ENCODE assay signal across 9 mouse cellular contexts in genomic region chr5:137738516-137738915, GRCm38 (mm10). TPM values are rescaled to one million over a fixed set of nuclear protein-coding genes. Genes with fewer than 3 reads are reported as not detected.
A peak's percentile ranks its signal among the peaks of the same experiment; 100 is the strongest.
DNase-seq lines count a peak whose midpoint lies in the region; ATAC-seq and TF ChIP-seq lines count a peak whose summit lies in the region.
"Had no signal": no experiment of that assay in that cellular context is flagged by ENCODE, and none has a peak within 500 bp of the region (broad histone marks: within the 10 kb centered on the region; RNA-seq: fewer than 3 reads in every experiment).

No protein-coding gene starts in this region.

- H3K36me3 ChIP-seq in limb, embryonic 12.5 days, result peaks cover 39% of the 10 kb centered on the region
- H3K36me3 ChIP-seq in limb, embryonic 10.5 days, result peaks cover 40% of the 10 kb centered on the region
- peaks cover 29% of the 10 kb centered on the region for H3K36me3 ChIP-seq in hindbrain, embryonic 12.5 days

- no peak overlapping the region for H3K9ac ChIP-seq in limb, embryonic 12.5 days (replicated peaks)
- peak overlapping the region; percentile 93 for H3K9ac ChIP-seq in hindbrain, embryonic 12.5 days
- H3K9ac ChIP-seq: limb, embryonic 15.5 days had no signal

- ATAC-seq in limb, embryonic 12.5 days (ENCODE audit: insufficient number of reproducible peaks, insufficient read depth, low FRiP score, low TSS enrichment, low read depth), result no peak
- no peak for ATAC-seq in hindbrain, embryonic 12.5 days (ENCODE audit: low FRiP score)

- no peaks in the 10 kb centered on the region for H3K9me3 ChIP-seq in limb, embryonic 12.5 days
- H3K9me3 ChIP-seq in limb, embryonic 10.5 days (replicated peaks), result no peaks in the 10 kb centered on the region
- no peaks in the 10 kb centered on the region for H3K9me3 ChIP-seq in hindbrain, embryonic 12.5 days (replicated peaks)
- H3K9me3 ChIP-seq: limb, embryonic 15.5 days had no signal

- WGBS in limb, embryonic 12.5 days, result 62% methylated on average over 5 of the region's 5 CpGs
- WGBS in limb, embryonic 10.5 days, result 58% methylated on average over 5 of the region's 5 CpGs
- 48% methylated on average over 5 of the region's 5 CpGs for WGBS in hindbrain, embryonic 12.5 days
- 20% methylated on average over 5 of the region's 5 CpGs for WGBS in olfactory bulb, adult 2 months

- H3K4me3 ChIP-seq in limb, embryonic 12.5 days (replicated peaks), result no peak overlapping the region
- H3K4me3 ChIP-seq in limb, embryonic 10.5 days, result no peak overlapping the region
- peak overlapping the region; percentile 78; the same call in 1 of the 2 replicates for H3K4me3 ChIP-seq in hindbrain, embryonic 12.5 days
- H3K4me3 ChIP-seq in olfactory bulb, adult 2 months (ENCODE audit: insufficient read depth, low read depth, low read length), result no peak overlapping the region
- H3K4me3 ChIP-seq: limb, embryonic 15.5 days had no signal

- H3K4me1 ChIP-seq in limb, embryonic 12.5 days (replicated peaks), result peaks cover 51% of the 10 kb centered on the region
- H3K4me1 ChIP-seq in limb, embryonic 10.5 days, result peaks cover 66% of the 10 kb centered on the region
- H3K4me1 ChIP-seq in hindbrain, embryonic 12.5 days, result peaks cover 62% of the 10 kb centered on the region
- H3K4me1 ChIP-seq in olfactory bulb, adult 2 months (ENCODE audit: control insufficient read depth, insufficient read depth, low read length), result peaks cover 54% of the 10 kb centered on the region

- H3K27me3 ChIP-seq in limb, embryonic 12.5 days, result no peaks in the 10 kb centered on the region
- H3K27me3 ChIP-seq in limb, embryonic 10.5 days (ENCODE audit: low read depth, poor library complexity, severe bottlenecking), result no peaks in the 10 kb centered on the region
- no peaks in the 10 kb centered on the region for H3K27me3 ChIP-seq in hindbrain, embryonic 12.5 days
- H3K27me3 ChIP-seq: limb, embryonic 15.5 days had no signal

- H3K4me2 ChIP-seq in limb, embryonic 12.5 days, result peak overlapping the region; percentile 91; the same call in 1 of the 2 replicates
- peak overlapping the region; percentile 91 for H3K4me2 ChIP-seq in hindbrain, embryonic 12.5 days (replicated peaks)
- H3K4me2 ChIP-seq: limb, embryonic 15.5 days had no signal

- TF ChIP-seq CTCF in brain, embryonic 14.5 days (IDR thresholded peaks at IDR 0.05; ENCODE audit: borderline replicate concordance, extremely low read depth, insufficient read depth, insufficient read length), result peak; percentile 55
- 0 out of 2 replicates have a peak, but pooled peaks have one; percentile 25 for TF ChIP-seq CTCF in olfactory bulb, adult 2 months (IDR thresholded peaks at IDR 0.05; ENCODE audit: insufficient read depth, low read depth, low read length)

- no peak overlapping the region for H3K27ac ChIP-seq in limb, embryonic 12.5 days
- no peak overlapping the region for H3K27ac ChIP-seq in limb, embryonic 10.5 days
- peak overlapping the region; percentile 86 for H3K27ac ChIP-seq in hindbrain, embryonic 12.5 days
- H3K27ac ChIP-seq in olfactory bulb, adult 2 months (ENCODE audit: insufficient read depth, low read depth, low read length), result no peak overlapping the region

- TF ChIP-seq POLR2A in brain, embryonic 14.5 days (IDR thresholded peaks at IDR 0.05; ENCODE audit: borderline replicate concordance, extremely low read depth, insufficient read depth, insufficient read length, poor library complexity, severe bottlenecking), result no peak
- TF ChIP-seq POLR2A in olfactory bulb, adult 2 months (IDR thresholded peaks at IDR 0.05; ENCODE audit: insufficient read depth, low read depth, low read length), result no peak

- no peak for DNase-seq in limb, embryonic 10.5 days (ENCODE audit: low spot score)
- DNase-seq in brain, embryonic 14.5 days (ENCODE audit: low read depth), result peak; percentile 79
- no peak for DNase-seq in frontal cortex, adult 2 months (ENCODE audit: extremely low spot score in 1 of 2, low spot score in 1 of 2)
- no peak for DNase-seq in layer of hippocampus, postnatal 14 days (ENCODE audit: low spot score in 2 of 2)
- DNase-seq in urinary bladder, adult 18-20 months (ENCODE audit: low spot score in 2 of 2), result no peak

RNA-seq across cellular contexts. Expression of gene Nyap1, which starts 2.9 kb away (rescaled TPM):
- polyA plus RNA-seq in limb, embryonic 12.5 days (2016; fragmentation: Nextera tagmentation; extraction: Ambion mirVana), result 3.8 and 4.5 TPM in 2 replicates
- polyA plus RNA-seq in limb, embryonic 10.5 days (2016; fragmentation: Nextera tagmentation; extraction: Ambion mirVana), result 1.1 and 2.5 TPM in 2 replicates
- polyA plus RNA-seq in brain, embryonic 14.5 days (2012; rRNA removed), result 208 and 219 TPM in 2 replicates
- 20.9 and 22.2 TPM in 2 replicates for polyA plus RNA-seq in hindbrain, embryonic 12.5 days (2016; fragmentation: Nextera tagmentation; extraction: Ambion mirVana)
- not detected in 2 replicates for polyA plus RNA-seq in olfactory bulb, adult 2 months (2012; ENCODE audit: insufficient read depth, insufficient read length, low replicate concordance, missing spikeins)
- 55.0 and 60.9 TPM in 2 replicates for polyA plus RNA-seq in frontal cortex, adult 2 months (2012; rRNA removed)
- total RNA-seq in layer of hippocampus, postnatal 14 days (2021), result 10 to 100 TPM; 73.9 to 75.0 TPM

RNA-seq across cellular contexts. Expression of gene Tsc22d4, which starts 7.0 kb away (rescaled TPM):
- 127 and 128 TPM in 2 replicates for polyA plus RNA-seq in limb, embryonic 12.5 days (2016; fragmentation: Nextera tagmentation; extraction: Ambion mirVana)
- polyA plus RNA-seq in limb, embryonic 10.5 days (2016; fragmentation: Nextera tagmentation; extraction: Ambion mirVana), result 78.1 and 99.5 TPM in 2 replicates
- polyA plus RNA-seq in brain, embryonic 14.5 days (2012; rRNA removed), result 51.8 and 53.7 TPM in 2 replicates
- polyA plus RNA-seq in hindbrain, embryonic 12.5 days (2016; fragmentation: Nextera tagmentation; extraction: Ambion mirVana), result 81.8 and 82.9 TPM in 2 replicates
- polyA plus RNA-seq in olfactory bulb, adult 2 months (2012; ENCODE audit: insufficient read depth, insufficient read length, low replicate concordance, missing spikeins), result 483 TPM in 1 of 2 replicates, not detected in the other
- polyA plus RNA-seq in frontal cortex, adult 2 months (2012; rRNA removed), result 273 and 360 TPM in 2 replicates
- total RNA-seq in layer of hippocampus, postnatal 14 days (2021), result 100 to 1,000 TPM; 213 to 225 TPM

RNA-seq across cellular contexts. Expression of gene Ppp1r35, which starts 40.1 kb away (rescaled TPM):
- polyA plus RNA-seq in limb, embryonic 12.5 days (2016; fragmentation: Nextera tagmentation; extraction: Ambion mirVana), result 47.6 and 52.1 TPM in 2 replicates
- polyA plus RNA-seq in limb, embryonic 10.5 days (2016; fragmentation: Nextera tagmentation; extraction: Ambion mirVana), result 47.0 and 49.5 TPM in 2 replicates
- 47.7 and 81.6 TPM in 2 replicates for polyA plus RNA-seq in brain, embryonic 14.5 days (2012; rRNA removed)
- 55.1 and 59.7 TPM in 2 replicates for polyA plus RNA-seq in hindbrain, embryonic 12.5 days (2016; fragmentation: Nextera tagmentation; extraction: Ambion mirVana)
- polyA plus RNA-seq in olfactory bulb, adult 2 months (2012; ENCODE audit: insufficient read depth, insufficient read length, low replicate concordance, missing spikeins), result not detected in 2 replicates
- 24.2 and 25.9 TPM in 2 replicates for polyA plus RNA-seq in frontal cortex, adult 2 months (2012; rRNA removed)
- 10 to 100 TPM; 24.2 to 27.3 TPM for total RNA-seq in layer of hippocampus, postnatal 14 days (2021)

RNA-seq across cellular contexts. Expression of gene Mepce, which starts 48.9 kb away (rescaled TPM):
- polyA plus RNA-seq in limb, embryonic 12.5 days (2016; fragmentation: Nextera tagmentation; extraction: Ambion mirVana), result 12.5 and 14.2 TPM in 2 replicates
- 11.3 and 11.8 TPM in 2 replicates for polyA plus RNA-seq in limb, embryonic 10.5 days (2016; fragmentation: Nextera tagmentation; extraction: Ambion mirVana)
- 35.7 and 38.5 TPM in 2 replicates for polyA plus RNA-seq in brain, embryonic 14.5 days (2012; rRNA removed)
- 11.0 and 14.8 TPM in 2 replicates for polyA plus RNA-seq in hindbrain, embryonic 12.5 days (2016; fragmentation: Nextera tagmentation; extraction: Ambion mirVana)
- polyA plus RNA-seq in olfactory bulb, adult 2 months (2012; ENCODE audit: insufficient read depth, insufficient read length, low replicate concordance, missing spikeins), result not detected in 2 replicates
- polyA plus RNA-seq in frontal cortex, adult 2 months (2012; rRNA removed), result 39.1 and 42.6 TPM in 2 replicates
- 10 to 100 TPM; 33.4 to 42.0 TPM for total RNA-seq in layer of hippocampus, postnatal 14 days (2021)

RNA-seq across cellular contexts. Expression of gene Zcwpw1, which starts 49.1 kb away (rescaled TPM):
- 28.9 and 29.9 TPM in 2 replicates for polyA plus RNA-seq in limb, embryonic 12.5 days (2016; fragmentation: Nextera tagmentation; extraction: Ambion mirVana)
- polyA plus RNA-seq in limb, embryonic 10.5 days (2016; fragmentation: Nextera tagmentation; extraction: Ambion mirVana), result 8.4 and 15.8 TPM in 2 replicates
- 8.1 and 8.2 TPM in 2 replicates for polyA plus RNA-seq in brain, embryonic 14.5 days (2012; rRNA removed)
- polyA plus RNA-seq in hindbrain, embryonic 12.5 days (2016; fragmentation: Nextera tagmentation; extraction: Ambion mirVana), result 19.5 and 20.1 TPM in 2 replicates
- polyA plus RNA-seq in olfactory bulb, adult 2 months (2012; ENCODE audit: insufficient read depth, insufficient read length, low replicate concordance, missing spikeins), result not detected in 2 replicates
- 14.1 and 15.3 TPM in 2 replicates for polyA plus RNA-seq in frontal cortex, adult 2 months (2012; rRNA removed)
- total RNA-seq in layer of hippocampus, postnatal 14 days (2021), result 1 to 10 TPM; 5.0 to 5.7 TPM
